Comparison of ENCODE assay signal across 9 mouse cellular contexts in the genomic region with DNA sequence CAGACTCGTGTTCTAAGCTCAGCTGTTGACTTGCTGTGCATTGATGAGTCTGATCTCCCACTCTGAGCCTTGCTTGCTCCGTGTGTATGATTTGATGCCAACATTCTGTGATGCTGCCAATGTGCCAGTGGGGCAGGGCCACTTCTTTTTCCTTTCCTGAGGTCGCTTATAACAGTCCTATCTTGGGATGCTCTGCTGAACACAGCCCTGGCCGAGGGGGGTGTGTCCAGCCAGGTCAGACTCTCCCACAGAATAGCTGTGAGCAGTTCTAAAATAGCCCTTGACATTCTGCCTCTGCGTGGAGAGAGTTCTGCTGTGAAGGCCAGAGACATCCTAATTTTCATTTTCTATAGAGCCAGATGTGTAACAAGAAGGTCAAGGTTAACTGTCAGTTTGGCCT. TPM values are rescaled to one million over a fixed set of nuclear protein-coding genes. Genes with fewer than 3 reads are reported as not detected.
DNase-seq lines count a peak whose midpoint lies in the region; ATAC-seq and TF ChIP-seq lines count a peak whose summit lies in the region.
"Had no signal": no experiment of that assay in that cellular context is flagged by ENCODE, and none has a peak within 500 bp of the region (broad histone marks: within the 10 kb centered on the region; RNA-seq: fewer than 3 reads in every experiment).

No protein-coding gene starts in this region.

- no peaks in the 10 kb centered on the region; the same call in 1 of the 2 replicates for H3K27me3 ChIP-seq in neural tube, embryonic 12.5 days (replicated peaks)
- H3K27me3 ChIP-seq in hindbrain, postnatal 0 days (ENCODE audit: insufficient read depth, low read length): no peaks in the 10 kb centered on the region
- no peaks in the 10 kb centered on the region for H3K27me3 ChIP-seq in midbrain, postnatal 0 days (ENCODE audit: insufficient read depth, low read length)
- H3K27me3 ChIP-seq: Patski had no signal

- peaks cover 27% of the 10 kb centered on the region for H3K4me1 ChIP-seq in neural tube, embryonic 12.5 days
- H3K4me1 ChIP-seq in hindbrain, postnatal 0 days (ENCODE audit: insufficient read depth, low read length): peaks cover 16% of the 10 kb centered on the region; the same call in 1 of the 2 replicates
- peaks cover 26% of the 10 kb centered on the region; the same call in 1 of the 2 replicates for H3K4me1 ChIP-seq in midbrain, postnatal 0 days (ENCODE audit: insufficient read depth, low read length)

- no peak overlapping the region for H3K4me3 ChIP-seq in neural tube, embryonic 12.5 days
- no peak overlapping the region for H3K4me3 ChIP-seq in hindbrain, postnatal 0 days (ENCODE audit: low read length)
- peak overlapping the region; percentile 79; the same call in 1 of the 2 replicates for H3K4me3 ChIP-seq in midbrain, postnatal 0 days (ENCODE audit: low read depth, low read length)

- ATAC-seq in neural tube, embryonic 12.5 days (ENCODE audit: low FRiP score, low read depth): no peak
- no peak for ATAC-seq in hindbrain, postnatal 0 days
- ATAC-seq in midbrain, postnatal 0 days (ENCODE audit: low FRiP score): no peak
- ATAC-seq: Patski had no signal

- H3K9ac ChIP-seq in neural tube, embryonic 12.5 days: no peak overlapping the region
- no peak overlapping the region for H3K9ac ChIP-seq in hindbrain, postnatal 0 days (replicated peaks; ENCODE audit: low read length)
- no peak overlapping the region for H3K9ac ChIP-seq in midbrain, postnatal 0 days (replicated peaks; ENCODE audit: low read length, poor library complexity, severe bottlenecking)

- H3K4me2 ChIP-seq in neural tube, embryonic 12.5 days (replicated peaks): peak overlapping the region; percentile 97; the same call in 1 of the 2 replicates
- peak overlapping the region; percentile 99 for H3K4me2 ChIP-seq in hindbrain, postnatal 0 days (ENCODE audit: low read depth, low read length)
- H3K4me2 ChIP-seq in midbrain, postnatal 0 days (ENCODE audit: low read depth, low read length, poor library complexity, severe bottlenecking): peak overlapping the region; percentile 97

- WGBS in neural tube, embryonic 12.5 days: 51% methylated on average over 5 of the region's 5 CpGs
- 38% methylated on average over 5 of the region's 5 CpGs for WGBS in hindbrain, postnatal 0 days
- 47% methylated on average over 5 of the region's 5 CpGs for WGBS in midbrain, postnatal 0 days

- H3K27ac ChIP-seq in neural tube, embryonic 12.5 days: no peak overlapping the region
- H3K27ac ChIP-seq in hindbrain, postnatal 0 days: no peak overlapping the region
- H3K27ac ChIP-seq in midbrain, postnatal 0 days (ENCODE audit: low read depth, low read length): no peak overlapping the region

- peak; percentile 77 for DNase-seq in adrenal gland, adult 2 months
- no peak for DNase-seq in adrenal gland, adult 8-10 months
- no peak for DNase-seq in neural tube, embryonic 10.5 days (ENCODE audit: extremely low spot score, low spot score)
- DNase-seq in hindbrain, postnatal 0 days (ENCODE audit: low spot score): no peak
- no peak for DNase-seq in midbrain, postnatal 0 days (ENCODE audit: low spot score)
- DNase-seq in ovary, adult 18-20 months (ENCODE audit: low spot score): no peak
- no peak for DNase-seq in layer of hippocampus, postnatal 10 days (ENCODE audit: low spot score in 2 of 2)

- H3K36me3 ChIP-seq in neural tube, embryonic 12.5 days: no peaks in the 10 kb centered on the region
- H3K36me3 ChIP-seq in hindbrain, postnatal 0 days (ENCODE audit: insufficient read depth, low read length): no peaks in the 10 kb centered on the region
- no peaks in the 10 kb centered on the region for H3K36me3 ChIP-seq in midbrain, postnatal 0 days (ENCODE audit: insufficient read depth, low read length)

- no peak for TF ChIP-seq CTCF in hindbrain, postnatal 0 days (IDR thresholded peaks at IDR 0.05; ENCODE audit: low read depth)
- TF ChIP-seq CTCF in midbrain, postnatal 0 days (IDR thresholded peaks at IDR 0.05): no peak

- no peaks in the 10 kb centered on the region for H3K9me3 ChIP-seq in neural tube, embryonic 12.5 days
- H3K9me3 ChIP-seq in hindbrain, postnatal 0 days (ENCODE audit: low read length): no peaks in the 10 kb centered on the region
- H3K9me3 ChIP-seq in midbrain, postnatal 0 days (ENCODE audit: low read length): no peaks in the 10 kb centered on the region

RNA-seq across cellular contexts. Expression of a gene that starts 2.2 kb away (rescaled TPM):
- 10 to 100 TPM; 50.2 to 54.5 TPM for total RNA-seq in adrenal gland, adult 2 months (2021)
- polyA plus RNA-seq in adrenal gland, adult 2 months (2012; rRNA removed): 23.7 and 33.8 TPM in 2 replicates
- 10 to 100 TPM; 55.7 to 76.3 (median 61.3) TPM for total RNA-seq in adrenal gland, adult 8-10 months (2022)
- polyA plus RNA-seq in neural tube, embryonic 12.5 days (2016; fragmentation: Nextera tagmentation; extraction: Ambion mirVana): 17.4 and 18.4 TPM in 2 replicates
- 20.3 and 23.2 TPM in 2 replicates for total RNA-seq in hindbrain, postnatal 0 days (2014; rRNA removed)
- 10.5 and 10.9 TPM in 2 replicates for polyA plus RNA-seq in hindbrain, postnatal 0 days (2015; fragmentation: Nextera tagmentation; extraction: Ambion mirVana)
- total RNA-seq in midbrain, postnatal 0 days (2014; rRNA removed): 21.3 and 26.0 TPM in 2 replicates
- 11.8 and 12.0 TPM in 2 replicates for polyA plus RNA-seq in midbrain, postnatal 0 days (2015; fragmentation: Nextera tagmentation; extraction: Ambion mirVana)
- total RNA-seq in layer of hippocampus, postnatal 10 days (2021): 10 to 100 TPM; 10.9 to 11.2 TPM
